Mouse (Mus musculus) stomach, embryonic 15.5 days (tissue): ENCODE measurements around the gene Lin28b. TPM values are rescaled to one million over a fixed set of nuclear protein-coding genes. Genes with fewer than 3 reads are reported as not detected.
"Not testable (repeated sequence)": the region's sequence is repeated elsewhere in the genome, so short reads cannot be mapped to it uniquely, and the experiment has no call there.

Experiments
- ATAC-seq: fragments of 200-750 bp; cut with Nextera tagmentation; 2 replicates; pipeline ENCODE4 v1.8.0; 2017; ENCODE audit warnings: low read depth, moderate number of reproducible peaks, moderate TSS enrichment; ENCODE audit not compliant: insufficient read depth, low FRiP score
- H3K27ac ChIP-seq: fragments of 300-500 bp; sonication (generic); 2 replicates; pipeline ENCODE4 v1.5.1; 2015; ENCODE audit warnings: mild to moderate bottlenecking, inconsistent platforms
- H3K27me3 ChIP-seq: fragments of 300-500 bp; sonication (generic); replicated peaks from 2 replicates; pipeline ENCODE4 v1.6.1; 2015; ENCODE audit warnings: inconsistent platforms
- H3K36me3 ChIP-seq: fragments of 300-500 bp; sonication (generic); 2 replicates; pipeline ENCODE4 v1.6.1; 2015; ENCODE audit warnings: inconsistent platforms
- H3K4me1 ChIP-seq: fragments of 300-500 bp; sonication (generic); 2 replicates; pipeline ENCODE4 v1.6.1; 2015; ENCODE audit warnings: inconsistent platforms
- H3K4me2 ChIP-seq: fragments of 300-500 bp; sonication (generic); 2 replicates; pipeline ENCODE4 v1.6.1; 2015; ENCODE audit warnings: mild to moderate bottlenecking, inconsistent platforms
- H3K4me3 ChIP-seq: fragments of 300-500 bp; sonication (generic); replicated peaks from 2 replicates; pipeline ENCODE4 v1.5.1; 2015; ENCODE audit warnings: inconsistent platforms
- H3K9ac ChIP-seq: fragments of 300-500 bp; sonication (generic); 2 replicates; pipeline ENCODE4 v1.6.1; 2015; ENCODE audit warnings: inconsistent platforms
- H3K9me3 ChIP-seq: fragments of 300-500 bp; sonication (generic); 2 replicates; pipeline ENCODE4 v1.6.1; 2016; ENCODE audit warnings: inconsistent platforms
- WGBS: fragments of 180-500 bp; shearing (Covaris S2); methylation state at CpG from one replicate; pipeline ENCODE4 v1.1.7; 2015; 5-methylcytosine and 5-hydroxymethylcytosine counted together
- polyA plus RNA-seq: library from polyadenylated mRNA; unstranded; fragments of >200 nt; fragmentation: Nextera tagmentation; extraction: Ambion mirVana; gene quantifications from 2 replicates; pipeline ENCODE4 v1.2.1, GENCODE M21; 2015

Gene Lin28b
- polyA plus RNA-seq, 1 experiment from 2014 or later, result 1.7 TPM

GRCm38 (mm10) chr10:45399702-45400243 lies 86.4 kb downstream of the Lin28b start:
- no peaks in the 10 kb centered on the region for H3K4me1 ChIP-seq
- H3K4me2 ChIP-seq, result no peak overlapping the region
- no peak for ATAC-seq
- H3K9ac ChIP-seq, result no peak overlapping the region
- H3K36me3 ChIP-seq, result no peaks in the 10 kb centered on the region
- H3K27me3 ChIP-seq, result no peaks in the 10 kb centered on the region
- H3K4me3 ChIP-seq, result no peak overlapping the region
- no peaks in the 10 kb centered on the region for H3K9me3 ChIP-seq
- WGBS, result 68% methylated on average over 7 of the region's 7 CpGs
- H3K27ac ChIP-seq, result no peak overlapping the region

- Histone ChIP-seq H3K9ac (no peak overlapping the region), H3K4me1 (no peaks in the 10 kb centered on the region), H3K9me3 (no peaks in the 10 kb centered on the region), H3K27me3 (no peaks in the 10 kb centered on the region), H3K27ac (no peak overlapping the region), H3K4me2 (no peak overlapping the region), H3K36me3 (no peaks in the 10 kb centered on the region), H3K4me3 (no peak overlapping the region)
- 81% methylated on average over 1 of the region's 1 CpGs for WGBS
- no peak for ATAC-seq
Measured at GRCm38 (mm10) chr10:45398211-45398610, 88.0 kb downstream of the Lin28b start.

- no peak overlapping the region for H3K4me2 ChIP-seq
- H3K27ac ChIP-seq, result no peak overlapping the region
- no peaks in the 10 kb centered on the region for H3K9me3 ChIP-seq
- no peaks in the 10 kb centered on the region for H3K4me1 ChIP-seq
- no peaks in the 10 kb centered on the region for H3K36me3 ChIP-seq
- no peak overlapping the region for H3K9ac ChIP-seq
- no peaks in the 10 kb centered on the region for H3K27me3 ChIP-seq
- no peak for ATAC-seq
- H3K4me3 ChIP-seq, result no peak overlapping the region
- WGBS, result 51% methylated on average over 3 of the region's 3 CpGs
Measured at GRCm38 (mm10) chr10:45382637-45382958, 103.6 kb downstream of the Lin28b start.

- no peaks in the 10 kb centered on the region for H3K4me1 ChIP-seq
- no peak overlapping the region for H3K9ac ChIP-seq
- H3K36me3 ChIP-seq, result no peaks in the 10 kb centered on the region
- no peak overlapping the region for H3K27ac ChIP-seq
- no peak overlapping the region for H3K4me3 ChIP-seq
- no peaks in the 10 kb centered on the region for H3K27me3 ChIP-seq
- no peak overlapping the region for H3K4me2 ChIP-seq
- no peaks in the 10 kb centered on the region for H3K9me3 ChIP-seq
- ATAC-seq, result no peak
Measured at GRCm38 (mm10) chr10:45381937-45382636, 104.1 kb downstream of the Lin28b start.

GRCm38 (mm10) chr10:45378269-45378668 lies 107.9 kb downstream of the Lin28b start:
- 82% methylated on average over 3 of the region's 3 CpGs for WGBS
- Histone ChIP-seq H3K9ac (no peak overlapping the region), H3K4me2 (no peak overlapping the region), H3K27ac (no peak overlapping the region), H3K27me3 (no peaks in the 10 kb centered on the region), H3K9me3 (no peaks in the 10 kb centered on the region), H3K4me3 (no peak overlapping the region), H3K4me1 (no peaks in the 10 kb centered on the region), H3K36me3 (no peaks in the 10 kb centered on the region)
- ATAC-seq, result no peak

GRCm38 (mm10) chr10:45372994-45373692 lies 113.1 kb downstream of the Lin28b start:
- Histone ChIP-seq H3K36me3 (no peaks in the 10 kb centered on the region), H3K9ac (no peak overlapping the region), H3K4me2 (no peak overlapping the region), H3K4me3 (no peak overlapping the region), H3K4me1 (no peaks in the 10 kb centered on the region), H3K9me3 (no peaks in the 10 kb centered on the region), H3K27ac (no peak overlapping the region), H3K27me3 (no peaks in the 10 kb centered on the region)
- peak; percentile 39; the same call in 1 of the 2 replicates for ATAC-seq
- 48% methylated on average over 4 of the region's 4 CpGs for WGBS

GRCm38 (mm10) chr10:45370545-45370944 lies 115.7 kb downstream of the Lin28b start:
- Histone ChIP-seq H3K4me1 (no peaks in the 10 kb centered on the region), H3K36me3 (no peaks in the 10 kb centered on the region), H3K4me3 (no peak overlapping the region), H3K9ac (no peak overlapping the region), H3K27ac (no peak overlapping the region), H3K4me2 (no peak overlapping the region), H3K27me3 (no peaks in the 10 kb centered on the region), H3K9me3 (no peaks in the 10 kb centered on the region)
- WGBS, result 75% methylated on average over 2 of the region's 2 CpGs
- ATAC-seq, result no peak

- H3K9ac ChIP-seq, result no peak overlapping the region
- H3K27me3 ChIP-seq, result no peaks in the 10 kb centered on the region
- WGBS, result 62% methylated on average over 3 of the region's 3 CpGs
- no peaks in the 10 kb centered on the region for H3K36me3 ChIP-seq
- H3K4me3 ChIP-seq, result no peak overlapping the region
- H3K4me2 ChIP-seq, result no peak overlapping the region
- no peaks in the 10 kb centered on the region for H3K9me3 ChIP-seq
- no peaks in the 10 kb centered on the region for H3K4me1 ChIP-seq
- ATAC-seq, result no peak
- no peak overlapping the region for H3K27ac ChIP-seq
Measured at GRCm38 (mm10) chr10:45369639-45370038, 116.6 kb downstream of the Lin28b start.

- ATAC-seq, result no peak; the same call in 1 of the 2 replicates
- H3K4me1 ChIP-seq, result no peaks in the 10 kb centered on the region
- no peak overlapping the region for H3K27ac ChIP-seq
- 75% methylated on average over 17 of the region's 17 CpGs for WGBS
- H3K9ac ChIP-seq, result no peak overlapping the region
- no peaks in the 10 kb centered on the region for H3K27me3 ChIP-seq
- no peaks in the 10 kb centered on the region for H3K9me3 ChIP-seq
- H3K36me3 ChIP-seq, result no peaks in the 10 kb centered on the region
- H3K4me3 ChIP-seq, result no peak overlapping the region
- no peak overlapping the region for H3K4me2 ChIP-seq
Measured at GRCm38 (mm10) chr10:45366987-45367705, 119.0 kb downstream of the Lin28b start.

GRCm38 (mm10) chr10:45363396-45363795 lies 122.8 kb downstream of the Lin28b start:
- no peaks in the 10 kb centered on the region for H3K27me3 ChIP-seq
- no peak overlapping the region for H3K9ac ChIP-seq
- no peaks in the 10 kb centered on the region for H3K36me3 ChIP-seq
- WGBS, result 35% methylated on average over 5 of the region's 5 CpGs
- H3K4me3 ChIP-seq, result no peak overlapping the region
- no peak overlapping the region for H3K4me2 ChIP-seq
- H3K9me3 ChIP-seq, result no peaks in the 10 kb centered on the region
- no peak overlapping the region for H3K27ac ChIP-seq
- H3K4me1 ChIP-seq, result no peaks in the 10 kb centered on the region
- no peak for ATAC-seq

- 88% methylated on average over 6 of the region's 6 CpGs for WGBS
- no peak for ATAC-seq
Measured at GRCm38 (mm10) chr10:45356091-45356490, 130.1 kb downstream of the Lin28b start.

GRCm38 (mm10) chr10:45348143-45348542 lies 138.1 kb downstream of the Lin28b start:
- H3K4me2 ChIP-seq, H3K4me3 ChIP-seq, H3K36me3 ChIP-seq, H3K4me1 ChIP-seq, H3K27ac ChIP-seq, H3K27me3 ChIP-seq, H3K9ac ChIP-seq, H3K9me3 ChIP-seq, ATAC-seq: not testable (repeated sequence)
- WGBS, result 83% methylated on average over 3 of the region's 3 CpGs

More at GRCm38 (mm10) chr10:45356091-45356490, 130.1 kb downstream of the Lin28b start:
- Histone ChIP-seq H3K27ac (no peak overlapping the region), H3K4me3 (no peak overlapping the region), H3K9me3 (no peaks in the 10 kb centered on the region), H3K4me2 (no peak overlapping the region), H3K4me1 (no peaks in the 10 kb centered on the region), H3K36me3 (no peaks in the 10 kb centered on the region), H3K9ac (no peak overlapping the region), H3K27me3 (no peaks in the 10 kb centered on the region)
